Mouse (Mus musculus) kidney, postnatal 0 days (tissue): ENCODE measurements around the gene Gsto2. TPM values are rescaled to one million over a fixed set of nuclear protein-coding genes. Genes with fewer than 3 reads are reported as not detected.

Experiments used
- ATAC-seq: fragments of 200-750 bp; cut with Nextera tagmentation; replicated peaks from 2 replicates; pipeline ENCODE4 v1.8.0; 2017; ENCODE audit warnings: low read depth, moderate number of reproducible peaks, moderate TSS enrichment, moderate library complexity; ENCODE audit not compliant: low FRiP score
- DNase-seq: peaks from one replicate; pipeline ENCODE4 v3.0.0-alpha.2; 2016; ENCODE audit warnings: low spot score
- H3K27ac ChIP-seq: fragments of 300-500 bp; sonication (generic); 2 replicates; pipeline ENCODE4 v1.5.1; 2014; ENCODE audit warnings: mild to moderate bottlenecking
- H3K27me3 ChIP-seq: fragments of 300-500 bp; sonication (generic); 2 replicates; pipeline ENCODE4 v1.6.1; 2014; ENCODE audit warnings: low read length, mixed read lengths; ENCODE audit not compliant: insufficient read depth
- H3K36me3 ChIP-seq: fragments of 300-500 bp; sonication (generic); 2 replicates; pipeline ENCODE4 v1.6.1; 2014; ENCODE audit warnings: low read length, mixed read lengths; ENCODE audit not compliant: insufficient read depth
- H3K4me1 ChIP-seq: fragments of 300-500 bp; sonication (generic); replicated peaks from 2 replicates; pipeline ENCODE4 v1.6.1; 2014; ENCODE audit warnings: antibody characterized with exemption, low read length, mixed read lengths; ENCODE audit not compliant: insufficient read depth
- H3K4me2 ChIP-seq: fragments of 300-500 bp; sonication (generic); 2 replicates; pipeline ENCODE4 v1.6.1; 2014; ENCODE audit warnings: mild to moderate bottlenecking, low read length, moderate library complexity, mixed read lengths
- H3K4me3 ChIP-seq: fragments of 300-500 bp; sonication (generic); replicated peaks from 2 replicates; pipeline ENCODE4 v1.5.1; 2014; ENCODE audit warnings: low read depth, low read length
- H3K9ac ChIP-seq: fragments of 300-500 bp; sonication (generic); 2 replicates; pipeline ENCODE4 v1.6.1; 2014; ENCODE audit warnings: low read depth, low read length
- H3K9me3 ChIP-seq: fragments of 300-500 bp; sonication (generic); replicated peaks from 2 replicates; pipeline ENCODE4 v1.6.1; 2016; ENCODE audit warnings: low read length, inconsistent platforms, mixed read lengths
- CTCF ChIP-seq: IDR thresholded peaks from 2 replicates; pipeline ENCODE4 v1.5.1; 2016; ENCODE audit warnings: antibody characterized with exemption, low read depth, mild to moderate bottlenecking, moderate library complexity
- WGBS: fragments of 180-500 bp; shearing (Covaris S2); extraction: QIAGEN DNeasy Blood & Tissue Kit; methylation state at CpG from one replicate; pipeline ENCODE4 v1.1.7; 2014; 5-methylcytosine and 5-hydroxymethylcytosine counted together
- polyA plus RNA-seq: library from polyadenylated mRNA; unstranded; fragments of >200 nt; fragmentation: Nextera tagmentation; extraction: Ambion mirVana; gene quantifications from 2 replicates; pipeline ENCODE4 v1.2.1, GENCODE M21; 2015

Gsto2 gene
- polyA plus RNA-seq, 1 experiment from 2014 or later: 1.7 TPM

DNA sequence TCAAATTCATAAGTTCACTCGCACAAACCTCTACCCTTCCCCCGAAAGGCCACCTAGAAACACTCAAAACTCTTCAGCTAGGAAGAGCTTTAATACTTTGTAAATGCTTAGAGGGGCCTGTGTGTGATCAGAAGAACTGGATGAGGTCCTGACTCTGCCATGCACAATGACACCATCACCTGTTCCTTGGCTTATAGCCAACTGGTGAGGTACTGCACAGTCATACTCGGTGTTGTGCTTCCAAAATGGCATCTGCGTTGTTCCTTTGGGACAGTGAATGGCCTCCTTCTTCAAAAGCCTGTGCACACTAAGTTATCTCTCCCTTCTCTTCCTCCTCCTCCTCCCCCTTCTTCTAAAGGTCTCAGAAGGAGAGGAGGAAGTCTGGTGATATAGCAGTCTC lies 45.4 kb downstream of the Gsto2 start:
- H3K27ac ChIP-seq: no peak overlapping the region
- no peak for TF ChIP-seq CTCF
- DNase-seq (no peak), ATAC-seq (no peak)
- 89% methylated on average over 4 of the region's 4 CpGs for WGBS
- peaks cover under 1% of the 10 kb centered on the region; the same call in 1 of the 2 replicates for H3K4me1 ChIP-seq
- H3K36me3 ChIP-seq: no peaks in the 10 kb centered on the region
- H3K9me3 ChIP-seq: no peaks in the 10 kb centered on the region
- no peaks in the 10 kb centered on the region for H3K27me3 ChIP-seq
- H3K9ac ChIP-seq: no peak overlapping the region
- no peak overlapping the region for H3K4me3 ChIP-seq
- no peak overlapping the region for H3K4me2 ChIP-seq

DNA sequence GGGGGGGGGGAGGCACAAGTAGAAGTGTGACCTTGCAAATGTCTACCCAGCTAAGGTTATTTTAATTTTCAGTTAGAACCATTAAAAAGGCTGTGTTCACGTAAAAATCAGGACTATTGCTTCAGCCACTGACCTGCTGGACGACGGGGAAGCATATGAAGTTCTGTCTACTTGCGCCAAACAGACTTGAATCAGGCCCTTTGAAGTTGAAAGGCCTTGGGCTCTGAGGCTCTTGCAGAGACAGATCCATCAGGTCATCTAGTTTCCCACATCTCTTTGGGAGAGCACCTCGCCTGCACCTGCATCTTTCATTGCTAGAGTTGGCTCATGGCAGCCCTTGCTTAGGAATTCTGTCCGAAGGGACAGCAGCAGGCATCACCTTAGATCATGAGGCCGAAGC lies 48.0 kb downstream of the Gsto2 start:
- H3K27ac ChIP-seq: no peak overlapping the region
- no peak for TF ChIP-seq CTCF
- H3K9me3 ChIP-seq: no peaks in the 10 kb centered on the region
- ATAC-seq: no peak
- no peak overlapping the region for H3K4me2 ChIP-seq
- no peaks in the 10 kb centered on the region for H3K36me3 ChIP-seq
- H3K4me3 ChIP-seq: no peak overlapping the region
- DNase-seq: no peak
- H3K9ac ChIP-seq: no peak overlapping the region
- H3K27me3 ChIP-seq: no peaks in the 10 kb centered on the region
- no peaks in the 10 kb centered on the region; the same call in 1 of the 2 replicates for H3K4me1 ChIP-seq
- 79% methylated on average over 7 of the region's 7 CpGs for WGBS

DNA sequence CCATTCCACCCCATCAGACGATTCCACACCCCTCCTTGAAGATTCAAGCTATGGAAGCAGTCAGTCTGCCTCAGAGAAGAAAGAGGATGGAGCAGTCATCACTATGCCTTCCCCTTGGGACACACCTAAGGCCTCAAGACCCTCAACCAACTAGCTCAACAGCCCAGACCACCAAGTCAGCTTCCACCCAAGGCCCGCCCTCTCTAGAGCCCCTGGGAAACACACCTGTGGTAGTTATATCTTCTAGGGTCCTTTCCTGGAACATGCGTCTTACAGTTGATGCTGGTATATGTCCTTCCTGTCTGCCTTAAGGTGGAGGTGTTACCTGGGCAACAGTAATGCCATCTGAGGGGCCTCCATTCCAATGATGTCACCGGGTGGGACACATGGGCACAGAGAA lies 48.9 kb downstream of the Gsto2 start:
- no peak overlapping the region for H3K27ac ChIP-seq

DNA sequence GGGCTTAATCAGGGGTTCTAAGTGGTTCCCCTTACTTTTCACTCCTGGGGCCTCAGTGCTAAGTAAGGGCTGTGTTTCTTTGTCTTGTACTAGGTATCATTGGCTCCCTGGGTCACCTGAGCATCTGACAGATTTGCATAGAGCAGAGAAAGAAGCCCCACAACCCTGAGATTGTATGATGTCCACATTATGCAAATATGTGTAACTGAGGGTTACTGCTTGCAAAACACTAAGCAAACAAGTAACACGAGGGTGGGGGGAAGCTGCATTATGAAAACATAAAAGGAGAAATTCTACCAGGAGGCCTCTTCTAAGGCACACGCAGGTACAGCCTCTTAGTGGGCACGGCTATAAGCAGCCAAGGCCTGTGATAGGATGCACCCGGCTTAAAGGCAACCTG lies 49.9 kb downstream of the Gsto2 start:
- Histone ChIP-seq H3K27ac (no peak overlapping the region), H3K9ac (no peak overlapping the region), H3K27me3 (no peaks in the 10 kb centered on the region), H3K4me2 (no peak overlapping the region), H3K4me3 (no peak overlapping the region), H3K36me3 (no peaks in the 10 kb centered on the region), H3K4me1 (no peaks in the 10 kb centered on the region), H3K9me3 (no peaks in the 10 kb centered on the region)
- ATAC-seq: no peak
- TF ChIP-seq CTCF: no peak
- no peak for DNase-seq
- WGBS: 80% methylated on average over 4 of the region's 4 CpGs

More for the DNA sequence above, 48.9 kb downstream of the Gsto2 start:
- no peaks in the 10 kb centered on the region for H3K36me3 ChIP-seq
- no peak for TF ChIP-seq CTCF
- no peak overlapping the region for H3K4me2 ChIP-seq
- no peak overlapping the region for H3K9ac ChIP-seq
- ATAC-seq (no peak), DNase-seq (no peak)
- 91% methylated on average over 4 of the region's 4 CpGs for WGBS
- no peaks in the 10 kb centered on the region; the same call in 1 of the 2 replicates for H3K4me1 ChIP-seq
- no peak overlapping the region for H3K4me3 ChIP-seq
- H3K9me3 ChIP-seq: no peaks in the 10 kb centered on the region
- no peaks in the 10 kb centered on the region for H3K27me3 ChIP-seq

DNA sequence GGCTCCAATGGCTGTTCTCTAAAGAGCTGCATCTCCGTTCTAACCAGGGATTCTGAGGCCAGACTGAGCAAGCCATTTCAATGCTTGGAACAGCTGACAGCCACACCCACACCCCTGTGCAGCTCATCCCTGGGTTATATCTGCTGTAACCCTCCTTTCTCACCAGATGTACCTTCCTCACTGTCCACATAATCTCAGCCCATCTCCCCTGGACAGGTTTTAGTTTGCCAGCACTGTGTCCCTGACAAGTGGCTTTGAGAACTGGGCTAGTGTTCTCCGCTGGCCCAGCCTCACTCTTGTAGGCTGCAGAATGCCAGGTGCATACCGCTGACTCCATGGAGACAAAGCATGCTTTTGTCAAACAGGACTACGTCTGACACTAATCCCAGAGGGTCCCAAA lies 52.1 kb downstream of the Gsto2 start:
- Histone ChIP-seq H3K9me3 (no peaks in the 10 kb centered on the region), H3K27ac (no peak overlapping the region), H3K4me2 (peak overlapping the region; percentile 83), H3K4me1 (no peaks in the 10 kb centered on the region), H3K9ac (peak overlapping the region; percentile 81; the same call in 1 of the 2 replicates), H3K4me3 (peak overlapping the region; percentile 84), H3K36me3 (no peaks in the 10 kb centered on the region), H3K27me3 (no peaks in the 10 kb centered on the region)
- DNase-seq: no peak
- no peak for ATAC-seq
- no peak for TF ChIP-seq CTCF
- 48% methylated on average over 4 of the region's 4 CpGs for WGBS

DNA sequence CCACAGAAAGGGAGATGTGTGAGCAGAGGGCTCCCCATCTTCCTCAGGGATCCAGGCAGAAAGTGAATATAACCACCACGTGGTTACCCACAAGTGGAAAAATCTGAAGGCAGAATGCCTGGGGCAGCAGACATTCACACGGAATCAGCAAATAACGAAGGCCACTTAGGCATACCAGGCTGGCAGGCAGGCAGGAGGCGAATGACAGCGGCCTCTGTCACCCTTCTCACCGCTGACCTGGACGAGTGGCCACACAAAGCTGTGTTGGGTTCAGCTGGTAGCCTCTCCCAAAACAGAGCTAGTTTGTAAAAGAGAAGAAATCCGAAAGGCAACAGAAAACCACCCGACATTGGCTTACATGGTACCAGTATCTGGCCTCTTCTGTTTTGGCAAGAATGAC lies 52.7 kb downstream of the Gsto2 start:
- Histone ChIP-seq H3K36me3 (no peaks in the 10 kb centered on the region), H3K4me3 (peak overlapping the region; percentile 84), H3K9me3 (no peaks in the 10 kb centered on the region), H3K9ac (peak overlapping the region; percentile 81), H3K4me1 (no peaks in the 10 kb centered on the region), H3K27me3 (no peaks in the 10 kb centered on the region), H3K27ac (no peak overlapping the region; the same call in 1 of the 2 replicates), H3K4me2 (peak overlapping the region; percentile 83)
- no peak for ATAC-seq
- TF ChIP-seq CTCF: no peak
- no peak for DNase-seq
- 14% methylated on average over 9 of the region's 9 CpGs for WGBS

DNA sequence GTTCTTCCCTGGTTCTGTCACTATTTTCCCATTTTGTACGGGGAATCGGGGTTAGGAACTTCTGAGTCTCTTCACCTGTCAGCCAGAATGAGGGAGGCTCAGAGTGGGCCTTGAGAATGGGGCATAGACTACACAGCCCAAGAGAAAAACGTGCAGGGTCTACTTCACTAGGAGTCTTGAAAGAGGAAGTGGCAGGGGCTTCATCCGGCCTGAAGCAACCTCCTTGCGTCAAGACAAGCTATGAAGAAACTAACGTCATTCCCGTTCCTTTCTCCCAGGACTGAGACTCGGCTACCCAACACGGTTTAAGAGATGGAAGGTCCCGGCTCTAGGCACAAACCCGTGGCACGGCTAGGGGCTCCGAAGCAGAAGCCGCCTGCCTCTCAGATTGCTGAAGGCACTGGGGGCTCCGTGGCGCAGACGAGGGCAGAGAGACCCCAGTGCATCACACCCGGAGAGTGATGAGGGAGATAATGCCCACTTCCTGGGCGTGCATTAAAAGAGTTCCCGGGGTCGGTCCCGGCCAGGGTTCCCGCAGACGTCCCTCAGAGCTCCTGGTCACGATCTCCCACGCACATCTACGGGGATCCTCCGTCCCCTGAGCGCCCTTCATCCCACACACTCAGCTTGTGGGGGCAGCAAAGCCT lies 53.2 kb downstream of the Gsto2 start:
- Histone ChIP-seq H3K9ac (peak overlapping the region; percentile 81), H3K4me3 (peak overlapping the region; percentile 84), H3K27ac (peak overlapping the region; percentile 96), H3K9me3 (no peaks in the 10 kb centered on the region), H3K4me2 (peak overlapping the region; percentile 83), H3K27me3 (no peaks in the 10 kb centered on the region), H3K4me1 (no peaks in the 10 kb centered on the region), H3K36me3 (no peaks in the 10 kb centered on the region)
- no peak for TF ChIP-seq CTCF
- DNase-seq (peak; percentile 63), ATAC-seq (peak; percentile 26; the same call in 1 of the 2 replicates)
- WGBS: 1% methylated on average over 29 of the region's 29 CpGs
